In the genomic region with DNA sequence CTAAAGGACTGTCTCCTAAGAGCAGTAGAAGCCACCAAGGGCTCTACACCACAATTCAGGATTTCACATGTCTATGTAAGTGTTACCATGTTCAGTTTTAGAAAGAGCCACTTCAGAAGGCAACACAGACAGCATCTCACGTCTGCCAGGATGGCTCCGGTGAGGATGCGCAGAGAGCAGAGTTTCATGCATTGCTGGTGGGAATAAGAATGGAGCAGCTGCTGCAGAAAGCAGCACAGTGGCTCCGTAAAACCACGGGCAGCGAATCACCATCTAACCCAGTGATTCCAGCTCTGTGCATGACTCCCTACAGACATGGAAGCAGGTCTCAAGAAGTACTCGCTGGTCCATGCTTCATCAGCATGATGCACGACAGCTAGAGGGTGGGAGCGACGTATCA, we compare ENCODE assay signal across 20 mouse cellular contexts. TPM values are rescaled to one million over a fixed set of nuclear protein-coding genes. Genes with fewer than 3 reads are reported as not detected.
"Had no signal": no experiment of that assay in that cellular context is flagged by ENCODE, and none has a peak within 500 bp of the region (broad histone marks: within the 10 kb centered on the region; RNA-seq: fewer than 3 reads in every experiment).

No protein-coding gene starts in this region.

- H3K27ac ChIP-seq: midbrain, embryonic 10.5 days; midbrain, embryonic 12.5 days; neural tube, embryonic 13.5 days; neural tube, embryonic 15.5 days had no signal

- H3K4me2 ChIP-seq: liver, embryonic 15.5 days; lung, embryonic 14.5 days; midbrain, embryonic 12.5 days; neural tube, embryonic 13.5 days; neural tube, embryonic 15.5 days had no signal

- H3K9ac ChIP-seq: liver, embryonic 15.5 days; lung, embryonic 14.5 days; midbrain, embryonic 12.5 days; neural tube, embryonic 13.5 days; neural tube, embryonic 15.5 days had no signal

- H3K36me3 ChIP-seq: liver, embryonic 15.5 days; midbrain, embryonic 10.5 days; midbrain, embryonic 12.5 days; neural tube, embryonic 13.5 days; neural tube, embryonic 15.5 days had no signal

- H3K27me3 ChIP-seq: liver, embryonic 15.5 days; midbrain, embryonic 12.5 days; neural tube, embryonic 13.5 days; neural tube, embryonic 15.5 days had no signal

- H3K4me3 ChIP-seq: liver, embryonic 15.5 days; midbrain, embryonic 10.5 days; midbrain, embryonic 12.5 days; myocyte; neural tube, embryonic 13.5 days; neural tube, embryonic 15.5 days had no signal

- DNase-seq: lung, adult 18-20 months; lung, embryonic 14.5 days; lung, postnatal 10 days; lung, postnatal 4 days; midbrain, embryonic 14.5 days; retina, postnatal 1 day; right cerebral cortex, postnatal 14 days; right cerebral cortex, postnatal 4 days; spleen, adult 18-20 months; thymus, adult 18-20 months; thymus, postnatal 25 days; thymus, postnatal 4 days had no signal

- H3K4me1 ChIP-seq: liver, embryonic 15.5 days; midbrain, embryonic 10.5 days; midbrain, embryonic 12.5 days; neural tube, embryonic 13.5 days had no signal

- H3K9me3 ChIP-seq: liver, embryonic 15.5 days; midbrain, embryonic 10.5 days; midbrain, embryonic 12.5 days; neural tube, embryonic 15.5 days had no signal

RNA-seq across cellular contexts. Expression of a gene that starts 31.5 kb away (rescaled TPM):
- total RNA-seq: megakaryocyte, adult 5-6 weeks; megakaryocyte-erythroid progenitor cell, adult 5-6 weeks had no signal
- polyA plus RNA-seq: lung, embryonic 14.5 days; myocyte had no signal
